Mouse (Mus musculus) adrenal gland (tissue): ENCODE data around the gene Fgfr2.

Source experiments
- intact Hi-C: fragments of 180-260 bp; cut with DNase I; formaldehyde crosslinking; loops from one replicate; pipeline ENCODE4 v1.15.1; 2025

The Fgfr2 gene

GRCm38 (mm10) chr7:133050681-133051080, 72.5 kb downstream of the Fgfr2 start:
- intact Hi-C loops = loop anchor here (5.0 kb wide), 1 partner anchor 82 kb away; no protein-coding TSS in a partner anchor

GRCm38 (mm10) chr7:133048085-133048630, 75.0 kb downstream of the Fgfr2 start:
- intact Hi-C loops = no loop called here

GRCm38 (mm10) chr7:133047287-133047686, 75.9 kb downstream of the Fgfr2 start:
- intact Hi-C loops = no loop called here

GRCm38 (mm10) chr7:133044721-133045120, 78.4 kb downstream of the Fgfr2 start:
- intact Hi-C loops = no loop called here

GRCm38 (mm10) chr7:133041784-133042183, 81.4 kb downstream of the Fgfr2 start:
- intact Hi-C loops = no loop called here

- intact Hi-C loops = no loop called here
Measured at GRCm38 (mm10) chr7:133040688-133041345, 82.3 kb downstream of the Fgfr2 start.

GRCm38 (mm10) chr7:133039556-133040255, 83.4 kb downstream of the Fgfr2 start:
- intact Hi-C loops = loop anchor here (5.0 to 10.0 kb wide), 2 partner anchors 38 to 595 kb away; partner anchors contain the start of gene Edrf1

- intact Hi-C loops = loop anchor here (5.0 to 10.0 kb wide), 2 partner anchors 40 to 597 kb away; partner anchors contain the start of gene Edrf1
Measured at GRCm38 (mm10) chr7:133037618-133038017, 85.5 kb downstream of the Fgfr2 start.

GRCm38 (mm10) chr7:133037217-133037616, 85.9 kb downstream of the Fgfr2 start:
- intact Hi-C loops = loop anchor here (5.0 to 10.0 kb wide), 2 partner anchors 40 to 598 kb away; partner anchors contain the start of gene Edrf1

- intact Hi-C loops = loop anchor here (5.0 to 10.0 kb wide), 2 partner anchors 41 to 599 kb away; partner anchors contain the start of gene Edrf1
Measured at GRCm38 (mm10) chr7:133035901-133036300, 87.2 kb downstream of the Fgfr2 start.

- intact Hi-C loops = loop anchor here (5.0 to 10.0 kb wide), 2 partner anchors 90 to 602 kb away; partner anchors contain the start of genes Ctbp2, Edrf1 and Fgfr2
Measured at GRCm38 (mm10) chr7:133032589-133033203, 90.5 kb downstream of the Fgfr2 start.

GRCm38 (mm10) chr7:133029496-133030047, 93.6 kb downstream of the Fgfr2 start:
- intact Hi-C loops = loop anchor here (5.0 to 10.0 kb wide), 2 partner anchors 93 to 605 kb away; partner anchors contain the start of genes Ctbp2, Edrf1 and Fgfr2

GRCm38 (mm10) chr7:133029004-133029403, 94.1 kb downstream of the Fgfr2 start:
- intact Hi-C loops = no loop called here

GRCm38 (mm10) chr7:133027930-133028329, 95.2 kb downstream of the Fgfr2 start:
- intact Hi-C loops = no loop called here

GRCm38 (mm10) chr7:133024694-133025093, 98.5 kb downstream of the Fgfr2 start:
- intact Hi-C loops = no loop called here

- intact Hi-C loops = no loop called here
Measured at GRCm38 (mm10) chr7:133019481-133020020, 103.6 kb downstream of the Fgfr2 start.

GRCm38 (mm10) chr7:133018961-133019360, 104.2 kb downstream of the Fgfr2 start:
- intact Hi-C loops = no loop called here

- intact Hi-C loops = no loop called here
Measured at GRCm38 (mm10) chr7:133015416-133016070, 107.6 kb downstream of the Fgfr2 start.

GRCm38 (mm10) chr7:133014631-133015030, 108.5 kb downstream of the Fgfr2 start:
- intact Hi-C loops = no loop called here

GRCm38 (mm10) chr7:133013923-133014322, 109.2 kb downstream of the Fgfr2 start:
- intact Hi-C loops = no loop called here
